Mouse (Mus musculus) CD4-positive naive resting alpha-beta T cell, adult 57 days (primary cell): ENCODE results near the gene Nufip1. TPM values are rescaled to one million over a fixed set of nuclear protein-coding genes. Genes with fewer than 3 reads are reported as not detected.

Experiments
- total RNA-seq: library from RNA; stranded (reverse); gene quantifications from one replicate; pipeline ENCODE4 v1.2.4, GENCODE M21; 2023

The Nufip1 gene
- 16.2 TPM for total RNA-seq

GRCm38 (mm10) chr14:76110396-76111221 lies at the start of gene Nufip1, which contains the start of gene Gpalpp1:
Gene Nufip1 (plus strand): TSS chr14:76110891.
Gene Gpalpp1 (minus strand): TSS chr14:76110760.

Other genes with a start within 250 kb of the Nufip1 start
- not detected for gene Kctd4, start 155.9 kb upstream of the Nufip1 start, total RNA-seq
- 25.3 TPM for gene Gtf2f2, start 100.0 kb upstream of the Nufip1 start, total RNA-seq
- gene Gpalpp1, start 131 bp upstream of the Nufip1 start, total RNA-seq = 16.6 TPM